In the genomic region with DNA sequence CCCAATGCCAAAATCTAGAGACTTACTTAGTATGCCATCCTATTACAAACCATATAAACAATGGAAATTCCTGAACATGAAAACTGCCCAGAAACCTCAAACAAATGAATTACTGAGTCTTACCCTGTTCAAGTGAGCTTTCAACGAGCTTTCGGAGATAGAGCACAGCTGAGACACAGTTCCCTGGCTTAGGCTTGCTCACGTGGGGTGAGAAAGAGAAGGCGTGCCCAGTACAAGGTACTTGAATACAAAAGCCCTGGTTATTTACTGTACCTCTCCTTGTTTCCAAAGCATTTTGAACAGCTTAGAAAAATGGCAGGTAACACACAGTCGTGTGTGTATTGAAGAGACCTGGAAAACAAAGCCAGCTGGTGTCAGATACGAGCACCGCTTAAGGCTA, we compare ENCODE assay signal across 15 mouse cellular contexts.
"Had no signal": no experiment of that assay in that cellular context is flagged by ENCODE, and none has a peak within 500 bp of the region (broad histone marks: within the 10 kb centered on the region; RNA-seq: fewer than 3 reads in every experiment).

No protein-coding gene starts in this region.

- H3K27ac ChIP-seq: liver, embryonic 12.5 days; liver, embryonic 14.5 days; lung, embryonic 15.5 days; macrophage; midbrain, embryonic 13.5 days; midbrain, embryonic 15.5 days; neural tube, embryonic 12.5 days; stomach, embryonic 15.5 days; stomach, postnatal 0 days had no signal

- H3K9ac ChIP-seq: liver, embryonic 12.5 days; liver, embryonic 14.5 days; lung, embryonic 15.5 days; midbrain, embryonic 13.5 days; midbrain, embryonic 15.5 days; neural tube, embryonic 12.5 days; stomach, embryonic 15.5 days had no signal

- H3K9me3 ChIP-seq: lung, embryonic 15.5 days; midbrain, embryonic 13.5 days; midbrain, embryonic 15.5 days; neural tube, embryonic 12.5 days; stomach, embryonic 15.5 days had no signal

- H3K4me3 ChIP-seq: liver, embryonic 12.5 days; lung, embryonic 15.5 days; megakaryocyte, embryonic 14.5 days; midbrain, embryonic 13.5 days; midbrain, embryonic 15.5 days; neural tube, embryonic 12.5 days; stomach, embryonic 15.5 days had no signal

- H3K4me2 ChIP-seq: liver, embryonic 12.5 days; lung, embryonic 15.5 days; midbrain, embryonic 11.5 days; midbrain, embryonic 13.5 days; midbrain, embryonic 15.5 days; neural tube, embryonic 12.5 days; stomach, embryonic 15.5 days had no signal

- DNase-seq: right cerebral cortex, postnatal 14 days; thymus, adult 2 months; thymus, postnatal 25 days; thymus, postnatal 4 days had no signal

- H3K36me3 ChIP-seq: liver, embryonic 12.5 days; lung, embryonic 15.5 days; midbrain, embryonic 13.5 days; midbrain, embryonic 15.5 days; neural tube, embryonic 12.5 days; stomach, embryonic 15.5 days had no signal

- H3K4me1 ChIP-seq: liver, embryonic 12.5 days; lung, embryonic 15.5 days; megakaryocyte, embryonic 14.5 days; stomach, embryonic 15.5 days had no signal

- ATAC-seq: liver, embryonic 12.5 days; midbrain, embryonic 13.5 days; midbrain, embryonic 15.5 days had no signal

- H3K27me3 ChIP-seq: liver, embryonic 12.5 days; lung, embryonic 15.5 days; megakaryocyte, embryonic 14.5 days; midbrain, embryonic 13.5 days; midbrain, embryonic 15.5 days; neural tube, embryonic 12.5 days; stomach, embryonic 15.5 days had no signal
